10 mouse cellular contexts compared by ENCODE assay signal in the genomic region with DNA sequence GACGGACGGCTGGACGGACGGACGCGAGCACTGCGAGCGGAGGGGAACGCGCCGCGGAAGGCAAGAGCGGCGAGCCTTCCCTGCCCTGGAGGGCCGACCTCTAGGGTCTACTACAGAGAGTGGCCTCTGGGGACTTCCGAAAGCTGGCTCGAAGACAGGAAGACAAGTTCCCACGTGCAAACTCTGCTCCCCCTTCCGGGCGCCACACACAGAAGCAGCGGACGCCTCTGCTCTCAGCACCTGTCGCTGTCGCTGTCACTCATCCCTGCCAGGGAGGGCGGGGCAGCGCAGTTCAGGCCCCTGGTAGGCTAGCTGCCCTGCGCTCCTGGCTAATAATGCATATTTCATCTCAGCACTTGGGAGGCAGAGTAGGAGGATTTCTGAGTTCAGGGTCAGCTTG. TPM values are rescaled to one million over a fixed set of nuclear protein-coding genes. Genes with fewer than 3 reads are reported as not detected.
DNase-seq lines count a peak whose midpoint lies in the region; ATAC-seq and TF ChIP-seq lines count a peak whose summit lies in the region.
"Had no signal": no experiment of that assay in that cellular context is flagged by ENCODE, and none has a peak within 500 bp of the region (broad histone marks: within the 10 kb centered on the region; RNA-seq: fewer than 3 reads in every experiment).

No protein-coding gene starts in this region.

- peak overlapping the region; percentile 66 for H3K4me3 ChIP-seq in bone marrow, adult 2 months (replicated peaks; ENCODE audit: control insufficient read depth, low read depth, low read length)
- peak overlapping the region; percentile 46 for H3K4me3 ChIP-seq in forebrain, postnatal 0 days (ENCODE audit: low read depth, low read length)
- peak overlapping the region; percentile 49 for H3K4me3 ChIP-seq in hindbrain, embryonic 16.5 days (ENCODE audit: low read length)
- peak overlapping the region; percentile 48 for H3K4me3 ChIP-seq in midbrain, embryonic 15.5 days
- H3K4me3 ChIP-seq in testis, adult 2 months (ENCODE audit: control insufficient read depth, low read depth, low read length) = peak overlapping the region; percentile 96

- no peak for TF ChIP-seq POLR2A in bone marrow, adult 2 months (IDR thresholded peaks at IDR 0.05; ENCODE audit: borderline replicate concordance, control insufficient read depth, low read depth, low read length)
- TF ChIP-seq POLR2A in testis, adult 2 months (IDR thresholded peaks at IDR 0.05; ENCODE audit: control insufficient read depth, low read depth, low read length) = peak; percentile 8; the same call in 1 of the 2 replicates

- peak; percentile 82 for ATAC-seq in forebrain, postnatal 0 days
- peak; percentile 85 for ATAC-seq in hindbrain, embryonic 16.5 days
- peak; percentile 93 for ATAC-seq in midbrain, embryonic 15.5 days (replicated peaks)

- H3K9me3 ChIP-seq in forebrain, postnatal 0 days (ENCODE audit: low read length) = no peaks in the 10 kb centered on the region
- peaks cover 7% of the 10 kb centered on the region for H3K9me3 ChIP-seq in hindbrain, embryonic 16.5 days (ENCODE audit: control insufficient read depth, low read length)
- H3K9me3 ChIP-seq in midbrain, embryonic 15.5 days = no peaks in the 10 kb centered on the region

- peak overlapping the region; percentile 52 for H3K4me2 ChIP-seq in forebrain, postnatal 0 days (ENCODE audit: low read depth)
- H3K4me2 ChIP-seq in hindbrain, embryonic 16.5 days (ENCODE audit: low read length) = peak overlapping the region; percentile 65
- peak overlapping the region; percentile 61 for H3K4me2 ChIP-seq in midbrain, embryonic 15.5 days

- peak overlapping the region; percentile 67; the same call in 1 of the 2 replicates for H3K27ac ChIP-seq in bone marrow, adult 2 months (ENCODE audit: control insufficient read depth, insufficient read depth, low read depth, low read length, poor library complexity)
- no peak overlapping the region for H3K27ac ChIP-seq in forebrain, postnatal 0 days (ENCODE audit: low read depth, low read length)
- no peak overlapping the region for H3K27ac ChIP-seq in hindbrain, embryonic 16.5 days (ENCODE audit: low read depth, low read length)
- H3K27ac ChIP-seq in midbrain, embryonic 15.5 days = no peak overlapping the region
- peak overlapping the region; percentile 90 for H3K27ac ChIP-seq in testis, adult 2 months (ENCODE audit: control insufficient read depth, insufficient read depth, low read depth, low read length)

- peak; percentile 70 to 76 for DNase-seq in cerebellum, postnatal 10 days
- DNase-seq in cerebellum, adult 9-11 months = no peak
- peak; percentile 22 for DNase-seq in forebrain, postnatal 0 days
- peak; percentile 56 for DNase-seq in liver

- peak overlapping the region; percentile 10; the same call in 1 of the 2 replicates for H3K9ac ChIP-seq in forebrain, postnatal 0 days
- peak overlapping the region; percentile 44 for H3K9ac ChIP-seq in hindbrain, embryonic 16.5 days (ENCODE audit: low read depth, low read length)
- no peak overlapping the region for H3K9ac ChIP-seq in midbrain, embryonic 15.5 days

- H3K4me1 ChIP-seq in bone marrow, adult 2 months (ENCODE audit: control insufficient read depth, insufficient read depth, low read length) = no peaks in the 10 kb centered on the region
- no peaks in the 10 kb centered on the region for H3K4me1 ChIP-seq in forebrain, postnatal 0 days (ENCODE audit: insufficient read depth)
- no peaks in the 10 kb centered on the region for H3K4me1 ChIP-seq in hindbrain, embryonic 16.5 days (ENCODE audit: control insufficient read depth, insufficient read depth, low read depth, low read length)
- peaks cover 8% of the 10 kb centered on the region; the same call in 1 of the 2 replicates for H3K4me1 ChIP-seq in midbrain, embryonic 15.5 days
- H3K4me1 ChIP-seq in testis, adult 2 months (ENCODE audit: control insufficient read depth, insufficient read depth, low read length) = peaks cover 2% of the 10 kb centered on the region; the same call in 1 of the 2 replicates

- TF ChIP-seq CTCF in bone marrow, adult 2 months (IDR thresholded peaks at IDR 0.05; ENCODE audit: control insufficient read depth, insufficient read depth, low read length) = peak; percentile 8; the same call in 1 of the 2 replicates
- peak; percentile 22; the same call in 1 of the 2 replicates for TF ChIP-seq CTCF in forebrain, postnatal 0 days (IDR thresholded peaks at IDR 0.05; ENCODE audit: low read depth)
- TF ChIP-seq CTCF in testis, adult 2 months (IDR thresholded peaks at IDR 0.05; ENCODE audit: control insufficient read depth, insufficient read depth, insufficient replicate concordance, low read depth, low read length) = no peak

- no peaks in the 10 kb centered on the region for H3K36me3 ChIP-seq in forebrain, postnatal 0 days (ENCODE audit: insufficient read depth)
- no peaks in the 10 kb centered on the region for H3K36me3 ChIP-seq in hindbrain, embryonic 16.5 days (ENCODE audit: control insufficient read depth, insufficient read depth, low read length)
- no peaks in the 10 kb centered on the region for H3K36me3 ChIP-seq in midbrain, embryonic 15.5 days (replicated peaks)
- H3K36me3 ChIP-seq in testis, adult 2 months (ENCODE audit: control insufficient read depth, insufficient read depth, low read length) = no peaks in the 10 kb centered on the region

- WGBS in bone marrow, adult 2 months = 2% methylated on average over 27 of the region's 27 CpGs
- WGBS in forebrain, postnatal 0 days = 2% methylated on average over 26 of the region's 27 CpGs
- 3% methylated on average over 18 of the region's 27 CpGs for WGBS in hindbrain, embryonic 16.5 days
- 1% methylated on average over 26 of the region's 27 CpGs for WGBS in midbrain, embryonic 15.5 days

- peaks cover 14% of the 10 kb centered on the region for H3K27me3 ChIP-seq in forebrain, postnatal 0 days (ENCODE audit: insufficient read depth, low read length)
- H3K27me3 ChIP-seq in hindbrain, embryonic 16.5 days (replicated peaks; ENCODE audit: control insufficient read depth, insufficient read depth, low read length) = peaks cover 14% of the 10 kb centered on the region
- H3K27me3 ChIP-seq in midbrain, embryonic 15.5 days (replicated peaks) = peaks cover 19% of the 10 kb centered on the region
- H3K27me3 ChIP-seq in testis, adult 2 months (ENCODE audit: control insufficient read depth, insufficient read depth, low read length) = no peaks in the 10 kb centered on the region

RNA-seq across cellular contexts. Expression of a gene that starts 0.3 kb away (rescaled TPM):
- not detected in 2 replicates for polyA plus RNA-seq in bone marrow, adult 2 months (2011; ENCODE audit: insufficient read depth, insufficient read length, low replicate concordance, missing spikeins)
- not detected in 2 replicates for total RNA-seq in forebrain, postnatal 0 days (2014; rRNA removed)
- polyA plus RNA-seq in forebrain, postnatal 0 days (2015; fragmentation: Nextera tagmentation; extraction: Ambion mirVana) = 0.18 TPM in 1 of 2 replicates, not detected in the other
- polyA plus RNA-seq in hindbrain, embryonic 16.5 days (2015; fragmentation: Nextera tagmentation; extraction: Ambion mirVana) = 0.19 TPM in 1 of 2 replicates, not detected in the other
- polyA plus RNA-seq in midbrain, embryonic 15.5 days (2015; fragmentation: Nextera tagmentation; extraction: Ambion mirVana) = not detected in 2 replicates
- polyA plus RNA-seq in testis, adult 2 months (2012; rRNA removed) = 151 and 152 TPM in 2 replicates
- total RNA-seq: left cerebral cortex, postnatal 14 days had no signal
- polyA plus RNA-seq: C2C12 had no signal

RNA-seq across cellular contexts. Expression of a gene that starts 42.1 kb away (rescaled TPM):
- polyA plus RNA-seq in bone marrow, adult 2 months (2011; ENCODE audit: insufficient read depth, insufficient read length, low replicate concordance, missing spikeins) = 0.30 and 2.5 TPM in 2 replicates
- total RNA-seq in forebrain, postnatal 0 days (2014; rRNA removed) = 7.7 and 9.2 TPM in 2 replicates
- 1.9 and 3.0 TPM in 2 replicates for polyA plus RNA-seq in forebrain, postnatal 0 days (2015; fragmentation: Nextera tagmentation; extraction: Ambion mirVana)
- polyA plus RNA-seq in hindbrain, embryonic 16.5 days (2015; fragmentation: Nextera tagmentation; extraction: Ambion mirVana) = 3.7 and 4.1 TPM in 2 replicates
- polyA plus RNA-seq in midbrain, embryonic 15.5 days (2015; fragmentation: Nextera tagmentation; extraction: Ambion mirVana) = 4.6 and 4.8 TPM in 2 replicates
- polyA plus RNA-seq in testis, adult 2 months (2012; rRNA removed) = 0.21 and 0.38 TPM in 2 replicates

Comparison
In these comparisons a context has a peak if more than half of its experiments do, and no peak if none do; other contexts are left out.
1. H3K27ac ChIP-seq: peak in bone marrow, adult 2 months (single experiment) and testis, adult 2 months (single experiment); none in forebrain, postnatal 0 days (single experiment), hindbrain, embryonic 16.5 days (single experiment) and midbrain, embryonic 15.5 days (single experiment).
2. H3K4me3 ChIP-seq: peak in every context shown above with its lines; median percentile 96 in testis, adult 2 months; 66 in bone marrow, adult 2 months; 49 in hindbrain, embryonic 16.5 days; 48 in midbrain, embryonic 15.5 days; 46 in forebrain, postnatal 0 days.
3. RNA of a gene that starts 0.3 kb away (polyA plus RNA-seq): 151 to 152 TPM in testis, adult 2 months; not detected in bone marrow, adult 2 months, 0.18 TPM in forebrain, postnatal 0 days, 0.19 TPM in hindbrain, embryonic 16.5 days and not detected in midbrain, embryonic 15.5 days; every median in the first group is over 10 times any median in the second.
4. Peak in every context shown above with its lines, with median percentiles within 50 percentile points of each other: ATAC-seq and H3K4me2 ChIP-seq.